Mouse (Mus musculus) limb, embryonic 10.5 days (tissue): ENCODE measurements at regions not wholly inside any gene's neighbourhood (a gene's known extent, or its start where the extent isn't known, plus 50 kb on each side); places are given as distances from the start of the nearest gene placed in this dataset.

ENCODE experiments used
- DNase-seq: peaks from one replicate; pipeline ENCODE4 v3.0.0-alpha.2; 2017; ENCODE audit warnings: low spot score
- H3K27ac ChIP-seq: fragments of 300-500 bp; sonication (generic); 2 replicates; pipeline ENCODE4 v1.5.1; 2016; ENCODE audit warnings: mild to moderate bottlenecking
- H3K27me3 ChIP-seq: fragments of 300-500 bp; sonication (generic); 2 replicates; pipeline ENCODE4 v1.6.1; 2016; ENCODE audit warnings: low read depth, mild to moderate bottlenecking; ENCODE audit not compliant: poor library complexity, severe bottlenecking
- H3K36me3 ChIP-seq: fragments of 300-500 bp; sonication (generic); 2 replicates; pipeline ENCODE4 v1.6.1; 2016; ENCODE audit warnings: mild to moderate bottlenecking, moderate library complexity
- H3K4me1 ChIP-seq: fragments of 300-500 bp; sonication (generic); 2 replicates; pipeline ENCODE4 v1.6.1; 2016
- H3K4me3 ChIP-seq: fragments of 300-500 bp; sonication (generic); 2 replicates; pipeline ENCODE4 v1.5.1; 2016; ENCODE audit warnings: mild to moderate bottlenecking, moderate library complexity
- H3K9me3 ChIP-seq: fragments of 300-500 bp; sonication (generic); replicated peaks from 2 replicates; pipeline ENCODE4 v1.6.1; 2016; ENCODE audit warnings: mild to moderate bottlenecking
- WGBS: fragments of 180-500 bp; shearing (Covaris S2); methylation state at CpG from one replicate; pipeline ENCODE4 v1.1.7; 2016; 5-methylcytosine and 5-hydroxymethylcytosine counted together

- Histone ChIP-seq H3K9me3 (no peaks in the 10 kb centered on the region), H3K27me3 (0 out of 2 replicates have a peak, but pooled peaks cover 3% of the 10 kb centered on the region), H3K27ac (no peak overlapping the region), H3K4me1 (peaks cover 18% of the 10 kb centered on the region), H3K36me3 (no peaks in the 10 kb centered on the region), H3K4me3 (no peak overlapping the region)
- DNase-seq, result no peak
- WGBS, result 86% methylated on average over 2 of the region's 2 CpGs
Observed at GRCm38 (mm10) chr4:105451871-105452270, 294.7 kb downstream of the Plpp3 start.

GRCm38 (mm10) chr4:105456955-105457621 is 299.9 kb downstream of the Plpp3 start:
- H3K9me3 ChIP-seq, result no peaks in the 10 kb centered on the region
- no peak overlapping the region for H3K27ac ChIP-seq
- WGBS, result 84% methylated on average over 11 of the region's 11 CpGs
- H3K4me3 ChIP-seq, result no peak overlapping the region
- 0 out of 2 replicates have a peak, but pooled peaks cover 3% of the 10 kb centered on the region for H3K27me3 ChIP-seq
- peaks cover 7% of the 10 kb centered on the region; the same call in 1 of the 2 replicates for H3K4me1 ChIP-seq
- no peak for DNase-seq
- no peaks in the 10 kb centered on the region for H3K36me3 ChIP-seq

DNA sequence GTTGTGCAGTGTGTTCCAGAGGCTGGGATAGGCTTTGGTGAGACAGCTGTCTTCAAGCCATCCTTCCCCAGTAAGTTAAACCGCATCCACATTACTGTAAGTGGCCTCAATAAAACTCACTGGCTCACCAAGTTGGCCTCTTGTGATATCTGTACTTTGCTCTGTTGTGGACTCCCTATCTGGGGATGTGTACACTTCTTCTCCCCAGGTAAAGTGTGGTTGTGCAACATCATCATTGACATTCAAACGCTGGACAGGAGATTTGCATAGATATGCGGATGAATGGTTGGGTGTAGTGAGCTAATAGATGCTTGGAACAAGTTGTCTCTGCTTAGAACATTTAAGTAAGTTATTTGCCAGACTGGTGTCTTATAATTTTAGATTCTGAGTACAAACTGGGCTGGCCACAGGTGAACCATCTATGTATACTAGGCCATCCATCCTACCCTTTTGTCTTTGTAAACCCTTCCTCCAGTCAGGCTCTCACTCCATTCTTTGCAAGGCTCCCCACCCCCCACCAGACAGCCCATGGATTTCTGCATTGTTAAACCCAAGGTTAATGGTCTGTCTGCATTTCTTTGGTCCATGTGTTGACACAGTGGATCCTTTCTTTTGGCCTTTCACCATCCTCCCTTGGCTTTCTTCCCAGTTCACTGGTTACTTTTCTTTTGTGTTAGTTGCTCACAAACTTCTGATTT is 303.0 kb downstream of the Plpp3 start:
- Histone ChIP-seq H3K27me3 (no peaks in the 10 kb centered on the region), H3K9me3 (no peaks in the 10 kb centered on the region), H3K36me3 (no peaks in the 10 kb centered on the region), H3K4me3 (no peak overlapping the region), H3K27ac (no peak overlapping the region), H3K4me1 (peaks cover 7% of the 10 kb centered on the region; the same call in 1 of the 2 replicates)
- 87% methylated on average over 3 of the region's 3 CpGs for WGBS
- no peak for DNase-seq

- Histone ChIP-seq H3K9me3 (no peaks in the 10 kb centered on the region), H3K4me3 (no peak overlapping the region), H3K27me3 (no peaks in the 10 kb centered on the region), H3K36me3 (no peaks in the 10 kb centered on the region), H3K27ac (no peak overlapping the region), H3K4me1 (peaks cover 7% of the 10 kb centered on the region; the same call in 1 of the 2 replicates)
- DNase-seq, result no peak
- WGBS, result 73% methylated on average over 2 of the region's 2 CpGs
Observed at GRCm38 (mm10) chr4:105460689-105461005, 303.5 kb downstream of the Plpp3 start.

DNA sequence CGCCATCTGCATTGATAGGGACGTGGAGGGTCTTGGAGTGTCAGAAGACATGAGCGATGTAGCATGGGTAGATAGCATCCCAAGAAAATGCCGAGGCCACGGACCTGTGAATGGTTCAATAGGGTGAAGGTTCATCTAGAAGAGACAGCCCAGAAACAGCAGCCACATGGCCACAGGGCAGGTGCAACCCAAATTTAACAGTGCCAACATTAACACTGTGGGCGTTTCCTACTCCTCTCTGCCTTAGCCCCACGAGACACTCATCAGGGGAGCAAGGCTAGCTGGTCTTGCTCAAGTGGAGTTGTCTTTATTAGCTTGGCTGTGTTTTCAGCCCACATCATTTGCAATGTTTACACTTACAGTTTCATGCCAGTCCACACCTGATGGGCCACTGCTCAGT is 310.7 kb downstream of the Plpp3 start:
- H3K4me3 ChIP-seq, result no peak overlapping the region
- WGBS, result 86% methylated on average over 7 of the region's 7 CpGs

GRCm38 (mm10) chr4:105469300-105469821 is 312.2 kb downstream of the Plpp3 start:
- peaks cover 21% of the 10 kb centered on the region for H3K4me1 ChIP-seq
- no peaks in the 10 kb centered on the region for H3K9me3 ChIP-seq
- H3K4me3 ChIP-seq, result no peak overlapping the region
- no peak for DNase-seq
- H3K36me3 ChIP-seq, result no peaks in the 10 kb centered on the region
- peaks cover 26% of the 10 kb centered on the region for H3K27me3 ChIP-seq
- H3K27ac ChIP-seq, result no peak overlapping the region
- WGBS, result 22% methylated on average over 6 of the region's 6 CpGs

More for the DNA sequence above, 310.7 kb downstream of the Plpp3 start:
- H3K27ac ChIP-seq, result no peak overlapping the region
- no peaks in the 10 kb centered on the region for H3K36me3 ChIP-seq
- no peaks in the 10 kb centered on the region for H3K9me3 ChIP-seq
- H3K4me1 ChIP-seq, result peaks cover 21% of the 10 kb centered on the region
- peaks cover 26% of the 10 kb centered on the region for H3K27me3 ChIP-seq
- no peak for DNase-seq

GRCm38 (mm10) chr4:105474765-105475560 is 314.7 kb upstream of the Gm12728 start:
- H3K4me3 ChIP-seq, result no peak overlapping the region
- peaks cover 20% of the 10 kb centered on the region for H3K27me3 ChIP-seq
- 44% methylated on average over 11 of the region's 11 CpGs for WGBS
- DNase-seq, result no peak
- peak overlapping the region; percentile 50; the same call in 1 of the 2 replicates for H3K27ac ChIP-seq
- no peaks in the 10 kb centered on the region for H3K36me3 ChIP-seq
- H3K9me3 ChIP-seq, result no peaks in the 10 kb centered on the region
- peaks cover 22% of the 10 kb centered on the region for H3K4me1 ChIP-seq

DNA sequence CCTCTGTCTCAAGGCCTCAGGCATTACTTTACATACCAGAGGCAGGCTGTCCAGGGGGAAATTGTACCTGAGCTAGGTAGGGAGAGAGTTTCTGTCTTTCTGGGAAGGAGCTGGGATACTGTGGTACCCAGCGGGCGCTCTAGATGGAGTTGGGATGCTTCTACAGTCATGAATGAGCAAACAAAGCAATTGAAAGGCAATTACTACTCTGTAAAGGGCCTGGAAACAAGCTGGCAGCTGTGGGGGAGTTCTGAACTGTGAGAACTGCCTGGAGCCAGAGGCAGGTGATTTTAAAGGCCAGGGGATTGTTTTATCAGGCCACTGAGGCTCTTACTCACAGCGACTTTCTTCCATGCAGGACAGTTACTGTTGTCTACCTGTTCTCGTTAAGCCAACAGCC is 313.3 kb upstream of the Gm12728 start:
- Histone ChIP-seq H3K4me3 (no peak overlapping the region), H3K9me3 (no peaks in the 10 kb centered on the region), H3K36me3 (no peaks in the 10 kb centered on the region), H3K27me3 (peaks cover 7% of the 10 kb centered on the region; the same call in 1 of the 2 replicates), H3K27ac (peak overlapping the region; percentile 27; the same call in 1 of the 2 replicates), H3K4me1 (peaks cover 22% of the 10 kb centered on the region)
- DNase-seq, result no peak
- 68% methylated on average over 4 of the region's 4 CpGs for WGBS

DNA sequence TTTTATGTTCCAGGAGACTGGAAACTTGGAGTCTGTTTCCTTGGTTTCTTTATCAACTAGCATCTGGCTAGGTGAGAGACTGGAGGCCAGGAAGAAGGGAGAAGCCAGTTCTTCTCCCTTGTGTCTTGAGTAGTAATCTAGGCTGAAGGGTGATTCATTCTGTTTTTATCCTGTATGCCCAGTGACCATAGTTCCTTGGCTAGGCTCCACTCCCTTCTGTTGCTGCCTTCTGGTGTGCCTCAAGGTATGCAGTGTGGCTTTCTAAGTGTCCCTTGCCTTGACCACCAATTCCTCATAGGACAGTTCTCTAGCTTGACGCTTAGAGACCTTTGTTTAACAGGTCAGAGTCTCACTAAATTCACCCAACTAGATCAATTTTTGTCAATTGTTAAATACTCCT is 303.3 kb upstream of the Gm12728 start:
- Histone ChIP-seq H3K36me3 (no peaks in the 10 kb centered on the region), H3K27me3 (no peaks in the 10 kb centered on the region), H3K27ac (no peak overlapping the region), H3K9me3 (no peaks in the 10 kb centered on the region), H3K4me1 (peaks cover 9% of the 10 kb centered on the region; the same call in 1 of the 2 replicates), H3K4me3 (no peak overlapping the region)
- no peak for DNase-seq
- WGBS, result 96% methylated on average over 1 of the region's 1 CpGs

DNA sequence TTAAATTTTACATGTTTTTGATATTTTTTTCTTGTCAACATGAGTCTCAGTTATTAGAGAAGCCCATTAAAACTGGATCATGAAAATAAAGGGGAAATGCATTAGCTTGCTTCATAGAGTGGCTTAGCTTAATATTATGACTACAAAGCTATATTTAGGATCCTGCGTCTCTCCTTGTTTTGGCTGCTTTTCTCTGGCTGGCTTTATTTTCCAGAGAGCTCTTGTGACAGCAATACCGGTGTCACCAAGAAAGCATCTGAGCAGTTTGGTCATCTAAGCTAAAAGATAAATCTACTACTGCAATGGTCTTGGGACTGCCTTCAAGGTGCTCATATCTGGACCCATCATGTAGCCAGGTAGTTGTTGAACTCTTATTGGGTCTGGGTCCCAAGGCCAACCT is 293.5 kb upstream of the Gm12728 start:
- no peaks in the 10 kb centered on the region for H3K9me3 ChIP-seq
- no peaks in the 10 kb centered on the region for H3K36me3 ChIP-seq
- H3K27me3 ChIP-seq, result no peaks in the 10 kb centered on the region
- no peak overlapping the region for H3K27ac ChIP-seq
- H3K4me3 ChIP-seq, result no peak overlapping the region
- 97% methylated on average over 2 of the region's 2 CpGs for WGBS
- DNase-seq, result no peak
- no peaks in the 10 kb centered on the region for H3K4me1 ChIP-seq

GRCm38 (mm10) chr4:105506190-105506589 is 283.5 kb upstream of the Gm12728 start:
- no peak overlapping the region for H3K4me3 ChIP-seq
- no peaks in the 10 kb centered on the region for H3K9me3 ChIP-seq
- no peaks in the 10 kb centered on the region for H3K36me3 ChIP-seq
- H3K27me3 ChIP-seq, result no peaks in the 10 kb centered on the region
- H3K4me1 ChIP-seq, result no peaks in the 10 kb centered on the region
- H3K27ac ChIP-seq, result no peak overlapping the region
- no peak for DNase-seq
- 71% methylated on average over 2 of the region's 2 CpGs for WGBS

DNA sequence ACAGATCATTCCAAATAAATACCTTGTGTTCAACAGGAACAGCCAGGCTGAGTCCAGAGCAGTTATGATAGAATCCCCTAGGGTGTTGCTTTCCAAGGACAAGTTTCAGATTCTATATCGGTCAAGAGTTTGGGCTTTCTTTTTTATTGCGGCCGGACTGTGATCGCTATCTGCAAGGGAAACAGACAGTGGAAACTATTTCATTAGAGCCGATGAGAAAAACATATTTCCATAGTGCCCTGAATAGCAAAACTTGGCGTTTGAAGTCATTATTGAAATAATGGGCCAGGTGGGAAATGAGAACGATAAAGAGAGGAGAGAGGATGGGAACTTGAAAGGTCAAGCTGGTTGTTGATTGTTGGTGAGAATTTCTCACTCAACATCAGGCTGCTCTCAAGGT is 282.4 kb upstream of the Gm12728 start:
- WGBS, result 90% methylated on average over 7 of the region's 7 CpGs
- no peak for DNase-seq
- H3K27me3 ChIP-seq, result no peaks in the 10 kb centered on the region
- H3K4me3 ChIP-seq, result no peak overlapping the region
- no peak overlapping the region for H3K27ac ChIP-seq
- no peaks in the 10 kb centered on the region for H3K4me1 ChIP-seq
- H3K36me3 ChIP-seq, result no peaks in the 10 kb centered on the region
- H3K9me3 ChIP-seq, result no peaks in the 10 kb centered on the region

GRCm38 (mm10) chr4:105509091-105509490 is 280.6 kb upstream of the Gm12728 start:
- Histone ChIP-seq H3K27me3 (no peaks in the 10 kb centered on the region), H3K4me3 (no peak overlapping the region), H3K9me3 (no peaks in the 10 kb centered on the region), H3K4me1 (peaks cover 4% of the 10 kb centered on the region; the same call in 1 of the 2 replicates), H3K27ac (no peak overlapping the region), H3K36me3 (no peaks in the 10 kb centered on the region)
- 89% methylated on average over 3 of the region's 3 CpGs for WGBS
- DNase-seq, result no peak
